Mouse (Mus musculus): ENCODE data around the gene Prr22.
A peak's percentile ranks its signal among the peaks of the same experiment; 100 is the strongest.

The Prr22 gene

DNA sequence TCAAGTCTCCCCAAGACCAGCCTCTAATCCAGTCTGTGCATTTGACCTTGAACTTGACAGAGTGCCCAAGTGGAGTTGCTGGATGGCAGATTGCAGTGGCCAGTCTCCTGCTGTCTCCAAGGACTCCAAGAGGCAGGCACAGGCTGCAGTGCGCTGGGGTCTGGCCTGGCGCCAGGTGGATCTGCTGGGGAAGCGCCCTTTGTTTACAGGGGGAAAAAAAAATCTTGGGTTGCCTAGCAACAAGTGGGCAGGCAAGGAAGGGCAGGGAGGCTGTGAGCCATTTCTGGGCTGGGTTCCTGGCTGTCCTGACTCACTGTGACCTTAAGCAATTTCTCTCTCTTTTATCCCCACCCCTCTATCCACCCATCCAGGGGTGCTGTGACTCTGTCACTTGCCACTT lies 40.2 kb downstream of the Prr22 start:
- peak; percentile 85 for DNase-seq (ENCODE audit: low spot score)

GRCm38 (mm10) chr17:56814316-56815056 lies 44.4 kb downstream of the Prr22 start:
- peak; percentile 94 for DNase-seq (ENCODE audit: low spot score)

- no peak for DNase-seq (ENCODE audit: low spot score)
Observed at GRCm38 (mm10) chr17:56815057-56815345, 45.0 kb downstream of the Prr22 start.

GRCm38 (mm10) chr17:56818067-56818636 lies 48.1 kb downstream of the Prr22 start:
- no peak for DNase-seq (ENCODE audit: low spot score)

GRCm38 (mm10) chr17:56819032-56819545 lies 49.0 kb downstream of the Prr22 start:
- DNase-seq (ENCODE audit: low spot score) = no peak

DNA sequence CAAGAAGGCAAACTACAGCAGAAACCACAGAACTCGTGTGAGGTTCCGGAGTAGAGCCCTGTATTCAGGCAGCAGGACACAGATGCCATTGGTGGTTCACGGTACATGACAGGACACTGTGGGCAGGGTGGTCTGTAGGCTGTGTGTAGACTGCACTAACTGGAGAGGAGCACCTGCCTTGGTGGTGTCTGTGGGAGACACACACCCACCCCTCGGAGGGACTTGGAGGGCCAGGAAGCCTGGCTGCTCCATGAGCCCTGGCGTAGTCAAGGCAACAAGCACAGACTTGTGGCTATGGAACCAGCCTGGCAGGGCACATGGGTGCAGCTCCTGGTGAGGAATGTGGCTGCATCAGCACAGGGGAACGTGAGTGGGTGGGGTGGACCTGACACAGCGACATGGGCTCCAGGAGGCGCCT lies 49.7 kb downstream of the Prr22 start:
- no peak for DNase-seq (ENCODE audit: low spot score)
